Mouse (Mus musculus): ENCODE measurements around the gene Snrk. TPM values are rescaled to one million over a fixed set of nuclear protein-coding genes. Genes with fewer than 3 reads are reported as not detected.

Snrk gene
- total and polyA plus RNA-seq, 3 experiments = 9.1 to 446 (median 10.7) TPM

DNA sequence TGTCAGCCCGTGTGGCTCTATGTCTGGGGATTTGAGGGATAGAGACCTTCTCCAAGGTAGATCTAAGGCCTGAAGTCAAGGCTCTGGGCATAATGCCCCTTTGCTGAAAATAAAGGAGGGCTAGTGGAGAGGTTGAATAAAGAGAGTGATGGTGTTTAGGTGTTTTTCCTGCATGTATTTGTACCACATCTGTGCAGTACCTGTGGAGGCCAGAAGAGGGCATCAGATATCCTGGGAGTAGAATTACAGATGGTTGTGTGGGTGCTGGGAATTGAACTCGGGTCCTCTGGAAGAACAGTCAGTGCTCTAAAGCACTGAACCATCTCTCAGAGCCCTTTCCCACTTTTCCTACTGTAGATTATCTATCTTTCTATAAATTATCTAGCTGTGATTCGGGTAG lies 27.7 kb downstream of the Snrk start:
- Histone ChIP-seq H3K79me2 (ENCODE audit: control insufficient read depth, insufficient read depth, low read length, poor library complexity) (no peaks in the 10 kb centered on the region), H3K9me3 (replicated peaks; ENCODE audit: insufficient read depth, low read length) (no peaks in the 10 kb centered on the region), H3K27me3 (ENCODE audit: control insufficient read depth in 1 of 2, insufficient read depth in 2 of 2, low read length in 2 of 2) (no peaks in the 10 kb centered on the region), H3K4me1 (ENCODE audit: control insufficient read depth in 1 of 2, insufficient read depth in 2 of 2, low read length in 2 of 2) (peaks cover 2 to 8% of the 10 kb centered on the region in 2 experiments), H3K9ac (ENCODE audit: control insufficient read depth, low read depth, low read length, poor library complexity, severe bottlenecking) (no peak overlapping the region), H3K4me3 (ENCODE audit: control insufficient read depth in 1 of 2, insufficient read depth in 1 of 2, low read depth in 2 of 2, low read length in 2 of 2) (no peak overlapping the region), H3K36me3 (ENCODE audit: control insufficient read depth in 1 of 2, insufficient read depth in 2 of 2, low read length in 2 of 2) (peaks cover 0 to 9% of the 10 kb centered on the region in 2 experiments; a peak in 3 of 4 replicates), H3K27ac (ENCODE audit: control insufficient read depth, low read depth, low read length) (no peak overlapping the region)
- DNase-seq (ENCODE audit: low read depth, low spot score) = peak; percentile 21
- peak in 2 of 3 experiments; percentile 13 to 51; a peak in 2 of 6 replicates for TF ChIP-seq CTCF (IDR thresholded peaks at IDR 0.05 in 2 of 3, conservative IDR thresholded peaks at IDR 0.05 in 1 of 3; ENCODE audit: control insufficient read depth in 1 of 3, insufficient read depth in 1 of 3, low read depth in 2 of 3, low read length in 3 of 3, poor library complexity in 1 of 3, severe bottlenecking in 1 of 3)
- no peak for TF ChIP-seq POLR2AphosphoS5 (IDR thresholded peaks at IDR 0.05; ENCODE audit: borderline replicate concordance, low read depth, low read length)

DNA sequence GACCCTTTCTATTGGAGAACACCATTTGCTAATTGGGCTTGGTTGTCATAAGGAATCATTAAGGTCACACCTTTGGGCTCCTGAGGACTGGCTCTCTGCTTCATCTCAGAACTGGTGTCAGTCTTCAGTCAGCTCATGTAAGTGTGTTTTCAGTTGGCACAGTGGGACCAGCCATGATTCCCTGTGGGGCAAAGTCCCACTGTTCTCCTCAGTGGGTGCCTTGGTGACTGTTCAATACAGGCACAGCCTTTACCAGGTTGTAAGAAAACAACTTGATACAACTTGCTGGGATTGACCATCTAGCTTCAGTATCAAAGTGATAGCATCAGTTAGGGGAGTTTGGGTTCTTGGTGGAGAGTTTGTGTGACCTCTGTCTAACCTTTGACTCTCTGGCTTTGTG lies 28.6 kb downstream of the Snrk start:
- Histone ChIP-seq H3K4me3 (ENCODE audit: control insufficient read depth in 1 of 2, insufficient read depth in 1 of 2, low read depth in 2 of 2, low read length in 2 of 2) (no peak overlapping the region), H3K36me3 (ENCODE audit: control insufficient read depth in 1 of 2, insufficient read depth in 2 of 2, low read length in 2 of 2) (peaks cover 0 to 9% of the 10 kb centered on the region in 2 experiments; a peak in 3 of 4 replicates), H3K27me3 (ENCODE audit: control insufficient read depth in 1 of 2, insufficient read depth in 2 of 2, low read length in 2 of 2) (no peaks in the 10 kb centered on the region), H3K79me2 (ENCODE audit: control insufficient read depth, insufficient read depth, low read length, poor library complexity) (no peaks in the 10 kb centered on the region), H3K4me1 (ENCODE audit: control insufficient read depth in 1 of 2, insufficient read depth in 2 of 2, low read length in 2 of 2) (peaks cover 2 to 8% of the 10 kb centered on the region in 2 experiments), H3K27ac (ENCODE audit: control insufficient read depth, low read depth, low read length) (no peak overlapping the region), H3K9me3 (replicated peaks; ENCODE audit: insufficient read depth, low read length) (no peaks in the 10 kb centered on the region), H3K9ac (ENCODE audit: control insufficient read depth, low read depth, low read length, poor library complexity, severe bottlenecking) (no peak overlapping the region)
- DNase-seq (ENCODE audit: low read depth, low spot score) = no peak
- TF ChIP-seq MEF2A (IDR thresholded peaks at IDR 0.05; ENCODE audit: extremely low read depth, insufficient replicate concordance, low read depth, low read length, poor library complexity, severe bottlenecking) (no peak), RAD21 (IDR thresholded peaks at IDR 0.05; ENCODE audit: low read depth, low read length) (no peak), MAFK (IDR thresholded peaks at IDR 0.05; ENCODE audit: borderline replicate concordance, low read depth, low read length) (no peak), GATA1 (IDR thresholded peaks at IDR 0.05; ENCODE audit: low read depth, low read length) (no peak), MAX (IDR thresholded peaks at IDR 0.05; ENCODE audit: low read length) (no peak), GABPA (IDR thresholded peaks at IDR 0.05; ENCODE audit: low read depth, low read length) (no peak), POLR2AphosphoS5 (IDR thresholded peaks at IDR 0.05; ENCODE audit: borderline replicate concordance, low read depth, low read length) (no peak), CHD1 (IDR thresholded peaks at IDR 0.05; ENCODE audit: low read depth, low read length) (no peak), ZKSCAN1 (IDR thresholded peaks at IDR 0.05; ENCODE audit: low read depth, low read length) (no peak), KAT2A (conservative IDR thresholded peaks at IDR 0.05; ENCODE audit: low read depth, low read length) (no peak), NELFE (IDR thresholded peaks at IDR 0.05; ENCODE audit: low read depth, low read length) (no peak), CHD2 (IDR thresholded peaks at IDR 0.05; ENCODE audit: low read length) (no peak), HCFC1 (IDR thresholded peaks at IDR 0.05; ENCODE audit: low read depth, low read length) (no peak), ZNF384 (IDR thresholded peaks at IDR 0.05; ENCODE audit: low read depth, low read length) (no peak), RCOR1 (IDR thresholded peaks at IDR 0.05; ENCODE audit: low read depth, low read length) (no peak), ETS1 (IDR thresholded peaks at IDR 0.05; ENCODE audit: low read depth, low read length) (no peak), JUND (IDR thresholded peaks at IDR 0.05; ENCODE audit: low read depth, low read length) (no peak), ZC3H11A (IDR thresholded peaks at IDR 0.05; ENCODE audit: low read depth, low read length) (no peak)
